Mouse (Mus musculus): ENCODE measurements around the gene Fbln2.
A peak's percentile ranks its signal among the peaks of the same experiment; 100 is the strongest.

Fbln2 gene

GRCm38 (mm10) chr6:91283031-91283430 is 70.8 kb downstream of the Fbln2 start:
- no peak for DNase-seq

GRCm38 (mm10) chr6:91284521-91285449 is 72.5 kb downstream of the Fbln2 start:
- DNase-seq: no peak

- peak; percentile 58 for DNase-seq
These were observed 73.2 kb downstream of the Fbln2 start for GRCm38 (mm10) chr6:91285450-91285790.

- no peak for DNase-seq
These were observed 73.7 kb downstream of the Fbln2 start for GRCm38 (mm10) chr6:91285814-91286545.

- peak; percentile 46 for DNase-seq
These were observed 74.4 kb downstream of the Fbln2 start for GRCm38 (mm10) chr6:91286624-91287023.

GRCm38 (mm10) chr6:91287148-91287547 is 74.9 kb downstream of the Fbln2 start:
- DNase-seq: no peak

GRCm38 (mm10) chr6:91287636-91288035 is 75.4 kb downstream of the Fbln2 start:
- DNase-seq: no peak

GRCm38 (mm10) chr6:91288251-91288785 is 76.1 kb downstream of the Fbln2 start:
- no peak for DNase-seq

GRCm38 (mm10) chr6:91288961-91289360 is 76.7 kb downstream of the Fbln2 start:
- no peak for DNase-seq

- no peak for DNase-seq
These were observed 78.7 kb downstream of the Fbln2 start for GRCm38 (mm10) chr6:91290937-91291336.

GRCm38 (mm10) chr6:91295431-91295830 is 83.2 kb downstream of the Fbln2 start:
- no peak for DNase-seq

GRCm38 (mm10) chr6:91298828-91299227 is 86.6 kb downstream of the Fbln2 start:
- no peak for DNase-seq

- no peak for DNase-seq
These were observed 87.8 kb downstream of the Fbln2 start for GRCm38 (mm10) chr6:91300079-91300478.

GRCm38 (mm10) chr6:91301839-91302238 is 89.6 kb downstream of the Fbln2 start:
- DNase-seq: no peak

- no peak for DNase-seq
These were observed 90.1 kb downstream of the Fbln2 start for GRCm38 (mm10) chr6:91302337-91302736.

GRCm38 (mm10) chr6:91304172-91304571 is 91.9 kb downstream of the Fbln2 start:
- DNase-seq: no peak

- no peak for DNase-seq
These were observed 95.7 kb downstream of the Fbln2 start for GRCm38 (mm10) chr6:91307972-91308371.

GRCm38 (mm10) chr6:91311204-91311603 is 98.9 kb downstream of the Fbln2 start:
- no peak for DNase-seq

- DNase-seq: no peak
These were observed 100.2 kb downstream of the Fbln2 start for GRCm38 (mm10) chr6:91312491-91312890.

Measured in kidney, adult 11 months (tissue).